Mouse (Mus musculus): Measurements from ENCODE around the gene Ap1s3.
A peak's percentile ranks its signal among the peaks of the same experiment; 100 is the strongest.

The Ap1s3 gene

DNA sequence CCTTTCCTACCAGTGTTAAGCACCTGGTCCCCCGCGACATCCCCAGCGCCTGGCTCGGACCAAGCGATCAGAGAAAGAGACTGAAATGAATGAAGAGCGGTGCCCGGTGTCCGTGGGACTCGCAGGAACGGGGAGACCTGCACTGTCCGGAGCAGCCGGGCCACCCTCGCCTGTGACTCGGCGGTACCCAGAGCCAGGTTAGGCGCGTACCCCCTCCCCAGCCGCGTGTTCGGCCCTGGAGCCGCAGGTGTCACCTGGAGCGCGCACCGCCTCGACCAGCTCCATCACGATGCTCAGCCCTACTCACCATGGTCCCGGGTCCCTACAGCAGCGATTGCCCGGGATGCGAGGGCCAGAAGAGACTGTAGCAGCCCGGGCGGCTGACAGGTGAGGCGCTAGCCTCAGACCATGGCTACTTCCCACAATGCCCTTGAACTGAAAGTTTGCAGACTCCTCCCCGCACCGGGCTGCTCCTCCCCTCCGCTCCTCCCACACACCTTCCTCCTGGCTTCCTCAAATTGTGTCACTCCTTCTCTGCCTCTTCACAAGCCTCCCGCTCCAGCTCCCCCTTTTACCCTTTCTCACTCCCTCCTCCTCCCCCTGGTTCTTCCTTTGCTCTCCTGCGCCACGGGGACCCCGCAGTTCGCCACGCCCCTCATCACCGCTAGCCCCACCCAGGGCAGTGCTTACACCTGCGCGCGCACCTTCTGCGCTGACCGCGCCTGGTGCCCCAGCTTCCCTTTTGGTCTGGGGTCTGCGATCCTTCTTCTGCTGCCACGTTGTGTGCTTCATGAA, at the start of gene Ap1s3:
Gene Ap1s3 (minus strand): TSS at position 430 of the 795 bp plus-strand sequence.
- peak; percentile 84 for DNase-seq (ENCODE audit: low read depth, low spot score)

DNA sequence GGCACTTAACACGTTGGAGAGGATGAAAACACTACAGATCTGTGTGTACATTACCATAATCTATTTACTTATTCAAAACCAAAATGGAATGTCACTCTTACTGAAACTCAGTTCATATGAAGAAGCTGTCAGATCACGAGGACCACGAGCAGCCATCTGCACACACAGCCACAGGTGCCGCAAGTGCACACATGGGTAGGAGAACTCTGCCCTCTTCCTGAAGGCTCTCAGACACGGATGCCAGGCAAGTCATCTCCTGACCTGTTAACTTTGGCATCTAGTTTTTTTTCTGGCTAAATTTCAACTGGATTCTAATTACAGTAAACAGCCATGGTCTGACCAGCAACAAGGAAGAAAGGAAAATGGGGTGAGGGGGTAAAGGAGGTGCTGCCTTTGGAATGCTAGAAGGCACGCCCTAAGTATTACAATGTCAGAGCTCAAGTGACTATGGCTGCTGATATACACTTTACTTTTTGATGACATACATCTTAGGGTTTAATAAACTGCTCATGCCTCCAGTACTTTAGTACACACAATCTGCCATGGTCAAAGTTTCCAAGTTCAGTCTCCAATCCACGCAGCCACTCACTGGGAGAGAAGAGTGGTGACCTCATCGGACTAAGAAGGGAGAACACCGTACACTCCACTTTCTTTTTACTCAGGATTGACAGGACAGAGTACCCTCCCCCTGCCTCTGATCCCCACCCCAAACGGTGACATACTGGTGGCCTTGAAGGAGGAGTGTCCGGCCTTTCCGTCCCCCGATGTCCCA, 42.6 kb upstream of the Ap1s3 start:
- DNase-seq (ENCODE audit: low read depth, low spot score), result no peak

DNA sequence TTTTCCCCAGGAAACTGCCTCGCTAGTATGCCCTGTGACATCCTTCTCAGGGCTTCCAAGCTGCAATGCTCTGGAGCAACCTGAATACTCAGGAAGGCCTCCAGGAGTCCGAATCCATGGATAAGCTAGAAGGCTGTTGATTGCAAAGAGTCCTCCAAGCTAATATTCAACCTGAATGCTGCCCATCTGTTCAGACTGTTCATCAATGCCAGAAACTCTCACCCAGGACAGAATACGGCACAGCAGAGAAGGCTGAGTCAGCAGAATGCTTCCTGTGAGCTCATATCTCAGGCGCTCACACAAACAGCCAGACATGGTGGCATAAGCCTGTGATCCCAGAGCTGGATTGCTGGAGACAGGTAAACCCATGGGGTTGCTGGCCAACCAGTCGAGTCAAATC, 41.3 kb upstream of the Ap1s3 start:
- no peak for DNase-seq (ENCODE audit: low read depth, low spot score)

DNA sequence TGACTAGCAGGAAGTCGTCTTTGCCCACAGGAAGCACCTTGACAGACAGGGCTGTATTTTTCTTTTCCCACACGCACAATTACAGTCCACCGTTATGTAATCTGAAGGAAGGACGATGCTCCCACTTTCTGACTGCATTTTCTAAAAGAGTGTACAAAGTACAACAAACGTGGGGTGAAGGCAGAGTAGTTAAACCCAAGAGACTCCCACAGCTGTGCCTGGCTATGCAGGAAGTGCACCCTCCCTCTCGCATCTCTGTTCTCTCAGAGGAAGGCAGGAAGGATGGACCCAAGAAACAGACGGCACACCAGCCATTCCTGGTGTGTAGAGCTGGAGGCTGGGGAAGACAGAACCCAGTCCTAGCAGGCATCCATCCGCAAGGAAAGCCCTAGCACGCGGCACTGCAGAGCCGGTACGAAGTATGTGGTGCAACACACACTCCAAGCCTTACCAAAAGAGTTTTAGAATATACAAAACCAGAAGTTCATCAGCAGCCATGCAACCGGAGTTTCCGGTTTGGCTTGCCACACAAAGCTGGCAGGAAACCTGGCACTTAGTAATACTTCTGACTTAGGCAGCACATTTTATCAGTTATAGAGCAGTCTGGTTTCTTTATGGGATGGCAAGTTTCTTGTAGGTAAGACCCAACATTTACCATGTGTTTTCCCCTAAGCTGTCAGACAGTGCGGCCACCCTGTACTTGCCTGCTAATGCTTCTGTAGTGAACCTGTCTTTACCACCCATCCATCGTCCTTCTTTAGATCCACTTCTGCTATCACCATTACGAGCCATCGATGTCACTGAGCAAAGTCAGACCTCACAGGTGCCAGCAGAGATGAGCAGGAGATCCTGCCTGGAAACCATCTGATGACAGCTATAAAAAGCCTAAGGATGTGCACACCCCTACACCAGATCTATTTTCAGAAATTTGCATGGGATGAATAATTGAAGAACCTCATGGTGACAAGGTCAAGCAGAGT, 39.7 kb upstream of the Ap1s3 start:
- DNase-seq (ENCODE audit: low read depth, low spot score), result peak; percentile 62

DNA sequence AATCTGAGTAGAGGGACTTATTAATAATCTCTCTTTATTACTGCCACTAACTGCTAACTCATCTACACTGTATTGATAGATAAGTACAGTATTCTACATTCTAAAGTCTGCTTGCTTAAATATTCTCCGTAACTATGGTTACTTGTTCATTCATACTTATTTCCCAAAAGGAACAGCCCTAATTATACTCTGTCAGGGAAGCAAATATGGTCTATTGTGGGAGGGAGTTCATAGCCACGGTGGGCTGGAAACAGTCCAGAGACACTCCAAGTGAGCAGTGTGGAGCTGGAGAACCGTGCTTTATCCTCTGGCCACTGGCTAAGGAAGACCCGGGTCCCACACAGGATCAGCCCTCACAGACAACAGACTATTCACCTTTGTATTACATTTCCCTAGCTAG, 38.9 kb upstream of the Ap1s3 start:
- DNase-seq (ENCODE audit: low read depth, low spot score), result no peak

DNA sequence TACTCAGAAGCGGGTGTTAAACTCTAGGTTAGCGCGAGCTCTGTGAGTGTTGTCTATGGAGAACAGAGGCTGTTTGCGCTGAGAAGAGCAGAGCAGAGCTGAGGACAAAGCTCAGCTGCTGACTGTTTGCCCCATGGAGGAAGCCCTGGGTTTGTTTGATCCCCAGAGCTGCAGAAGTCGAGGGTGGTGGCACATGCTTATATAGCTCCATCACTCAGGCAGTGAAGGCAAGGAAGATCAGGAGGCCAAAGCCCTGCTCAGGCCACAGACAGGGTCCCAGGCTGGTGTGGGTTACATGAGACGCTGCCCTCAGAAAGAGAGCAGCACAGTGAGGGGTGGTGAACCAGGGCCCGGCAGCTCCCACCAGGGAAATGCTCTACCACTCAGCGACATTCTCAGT, 38.4 kb upstream of the Ap1s3 start:
- DNase-seq (ENCODE audit: low read depth, low spot score), result no peak

DNA sequence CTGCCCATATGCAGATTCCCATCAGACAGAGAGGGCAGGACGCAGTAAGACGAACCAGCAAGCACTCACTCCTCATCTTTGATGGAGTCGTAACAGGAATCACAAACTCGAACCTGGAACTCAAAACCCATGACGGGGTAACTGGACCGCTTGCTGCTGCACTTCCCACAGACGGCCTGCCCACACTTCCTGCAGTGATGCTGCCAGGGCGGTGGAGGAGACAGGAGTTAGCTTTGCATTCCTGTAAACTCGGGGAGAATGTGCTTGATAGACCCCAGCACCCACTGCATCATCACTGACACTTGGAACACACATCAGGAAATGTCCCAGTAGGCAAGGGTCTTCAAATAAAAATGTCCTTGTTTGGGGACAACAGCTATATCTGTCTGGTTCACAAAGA, 35.6 kb upstream of the Ap1s3 start:
- no peak for DNase-seq (ENCODE audit: low read depth, low spot score)

DNA sequence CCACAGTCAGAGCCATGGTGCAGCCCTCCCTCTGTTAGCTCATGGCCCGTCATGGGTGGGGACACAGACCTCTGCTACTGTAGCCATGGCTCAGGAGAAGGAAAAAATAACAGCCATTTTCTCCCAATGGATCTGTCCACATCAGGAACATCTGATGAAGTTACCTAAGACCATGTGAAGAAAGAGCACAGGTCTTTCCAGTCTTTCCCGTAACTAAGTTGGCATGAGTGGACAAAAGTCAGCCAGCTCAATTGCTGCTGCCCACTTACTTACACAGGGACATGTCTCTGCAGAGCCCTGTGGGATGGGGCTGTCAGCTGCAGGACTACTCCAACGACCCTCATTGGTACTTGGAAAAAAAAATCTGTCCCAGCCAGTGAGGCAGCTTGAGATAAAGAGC, 34.9 kb upstream of the Ap1s3 start:
- DNase-seq (ENCODE audit: low read depth, low spot score), result no peak

DNA sequence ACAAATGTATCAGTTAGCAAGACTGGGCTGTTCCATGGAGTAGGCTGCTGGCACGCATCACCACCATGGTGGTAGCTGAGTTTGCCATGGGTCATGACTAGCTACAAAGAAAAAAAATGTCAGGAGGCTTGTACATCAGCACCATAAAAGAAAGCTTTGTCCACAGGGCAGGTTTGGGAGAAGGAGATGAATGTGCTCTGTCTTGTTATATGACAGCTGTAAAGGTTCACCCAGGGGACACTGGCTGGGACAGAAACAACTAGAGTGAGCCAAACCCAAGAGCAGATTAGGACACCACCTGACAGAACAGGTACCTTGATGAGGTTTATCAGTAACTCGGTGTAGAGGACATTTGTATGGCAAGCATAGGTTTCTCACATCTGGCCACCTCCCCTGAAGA, 32.9 kb upstream of the Ap1s3 start:
- no peak for DNase-seq (ENCODE audit: low read depth, low spot score)

DNA sequence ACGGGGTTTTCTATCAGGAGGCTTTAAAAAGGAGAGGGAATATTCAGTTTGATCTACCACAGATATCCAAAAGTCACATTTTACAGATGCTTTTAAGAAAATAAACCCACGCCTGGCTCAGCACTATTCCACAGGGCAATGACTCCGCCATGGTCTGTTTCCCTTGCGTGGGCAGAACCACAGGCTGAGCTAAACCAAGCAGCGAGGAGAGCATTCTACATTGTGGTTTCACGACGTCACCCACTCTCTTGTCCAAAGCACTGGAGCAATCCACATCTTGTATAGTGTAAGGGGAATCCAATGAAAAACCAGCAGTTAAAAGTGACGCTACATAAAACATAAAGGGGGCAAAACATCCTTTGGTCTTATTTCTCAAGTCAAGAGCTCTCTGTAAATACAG, 31.7 kb upstream of the Ap1s3 start:
- DNase-seq (ENCODE audit: low read depth, low spot score), result peak; percentile 47

DNA sequence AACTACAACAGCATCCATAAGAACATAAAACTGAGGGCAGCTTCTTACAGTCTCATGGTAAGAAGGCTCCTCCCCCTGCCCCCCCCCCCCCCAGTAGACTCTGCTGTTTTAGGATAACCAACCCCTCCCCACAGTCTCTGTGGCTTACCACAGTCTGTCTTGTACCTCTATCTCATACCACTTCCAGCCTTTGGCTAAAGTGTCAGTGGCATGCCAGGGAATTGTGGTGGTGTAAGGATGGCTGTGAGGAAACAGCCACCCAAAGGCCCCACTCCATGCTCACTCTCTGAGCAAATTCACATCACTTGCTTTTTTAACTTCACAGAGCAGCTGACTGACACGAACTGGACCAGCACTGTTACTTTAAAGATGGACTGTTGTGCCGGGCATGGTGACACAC, 26.7 kb upstream of the Ap1s3 start:
- DNase-seq (ENCODE audit: low read depth, low spot score), result no peak

DNA sequence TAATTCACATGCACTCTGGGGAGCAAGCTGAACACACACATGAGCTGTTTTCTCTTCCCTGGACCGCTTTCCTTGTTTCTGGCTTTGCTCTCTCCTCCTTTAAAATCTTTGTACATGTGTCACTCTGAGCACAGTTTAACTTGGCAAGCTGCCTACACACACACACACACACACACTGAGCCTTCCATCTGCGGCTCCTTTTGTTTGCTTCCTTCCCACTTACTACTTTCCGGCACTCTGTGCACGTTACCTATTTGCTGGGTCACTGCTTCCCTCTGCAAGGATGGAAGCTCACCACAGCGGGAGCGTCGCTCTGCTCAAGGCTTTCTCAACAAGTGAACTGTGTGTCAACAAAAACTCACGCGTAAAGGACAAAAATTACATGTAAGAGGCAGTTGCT, 25.6 kb upstream of the Ap1s3 start:
- no peak for DNase-seq (ENCODE audit: low read depth, low spot score)

DNA sequence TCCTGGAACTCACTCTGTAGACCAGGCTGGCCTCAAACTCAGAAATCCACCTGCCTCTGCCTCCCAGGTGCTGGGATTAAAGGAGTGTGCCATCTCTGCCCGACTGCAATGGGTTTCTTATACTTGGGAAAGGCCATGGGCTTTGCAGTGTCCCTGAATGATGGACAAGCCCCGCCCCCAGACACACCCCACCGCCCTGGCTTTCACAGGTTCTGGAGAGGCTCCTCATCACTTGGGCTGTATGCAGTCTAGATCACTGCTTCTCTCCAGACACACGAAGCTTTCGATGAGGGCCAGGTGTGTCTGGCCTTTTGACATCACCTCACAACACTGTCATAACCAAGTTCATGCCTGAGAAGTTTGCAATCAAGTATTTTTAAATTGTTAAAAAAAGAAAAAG, 25.2 kb upstream of the Ap1s3 start:
- DNase-seq (ENCODE audit: low read depth, low spot score), result no peak

DNA sequence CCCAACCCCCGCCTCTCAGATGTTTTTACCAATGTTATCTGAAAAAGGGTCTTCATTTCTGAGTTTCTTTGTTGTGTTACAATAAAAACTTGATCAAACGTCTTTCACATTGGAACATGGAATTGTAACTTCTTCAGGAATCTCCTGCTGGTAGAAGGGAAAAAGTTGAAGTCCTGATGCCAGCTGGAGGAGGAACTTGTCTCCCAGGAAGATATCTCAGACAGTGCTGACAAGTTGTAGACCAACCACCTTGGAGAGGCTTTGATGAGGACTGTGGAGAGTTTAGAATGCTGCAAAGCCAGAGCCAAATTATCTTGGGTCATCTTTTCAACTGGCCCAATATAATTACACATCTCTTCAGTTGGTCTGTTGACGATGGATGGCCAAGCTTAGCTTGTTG, 20.7 kb upstream of the Ap1s3 start:
- no peak for DNase-seq (ENCODE audit: low read depth, low spot score)

DNA sequence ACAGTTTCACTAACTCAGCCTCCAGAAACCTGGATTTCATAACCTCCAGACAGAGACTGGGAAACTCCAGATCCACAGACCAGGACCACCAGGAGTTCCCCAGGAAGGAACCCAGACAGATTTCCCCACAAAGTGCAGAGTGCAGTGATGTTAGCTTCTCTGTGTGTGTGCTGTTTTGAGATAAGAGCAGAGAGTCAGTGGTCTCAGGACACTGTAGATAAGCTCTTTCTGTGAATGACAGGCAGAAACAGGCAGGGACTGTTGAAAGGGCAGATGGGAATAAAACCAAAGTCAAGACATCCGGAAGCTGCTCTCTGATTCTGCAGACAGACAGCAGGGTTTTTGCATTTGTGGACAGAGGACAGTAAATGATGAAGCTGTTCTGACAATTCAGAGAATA, 15.5 kb upstream of the Ap1s3 start:
- DNase-seq (ENCODE audit: low read depth, low spot score), result no peak

DNA sequence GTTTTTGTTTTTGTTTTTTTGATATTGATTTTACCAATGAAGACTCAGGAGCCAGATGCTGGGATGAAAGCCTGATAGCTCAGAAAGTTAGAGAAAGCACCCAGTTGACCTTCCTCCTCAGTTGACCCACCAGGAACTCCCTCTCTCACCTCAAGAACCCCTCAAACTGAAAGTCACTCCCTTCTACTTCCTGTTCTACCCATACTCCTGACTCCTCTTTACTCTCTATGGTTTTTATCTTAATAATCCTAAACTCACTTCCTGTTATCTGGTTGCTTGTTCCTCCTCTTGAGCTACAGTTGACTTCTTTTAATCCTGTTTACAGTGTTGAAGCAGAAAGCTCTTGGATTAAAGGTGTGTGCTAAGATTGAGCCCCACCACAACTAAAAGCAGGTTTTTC, 12.3 kb upstream of the Ap1s3 start:
- DNase-seq (ENCODE audit: low read depth, low spot score), result peak; percentile 15

DNA sequence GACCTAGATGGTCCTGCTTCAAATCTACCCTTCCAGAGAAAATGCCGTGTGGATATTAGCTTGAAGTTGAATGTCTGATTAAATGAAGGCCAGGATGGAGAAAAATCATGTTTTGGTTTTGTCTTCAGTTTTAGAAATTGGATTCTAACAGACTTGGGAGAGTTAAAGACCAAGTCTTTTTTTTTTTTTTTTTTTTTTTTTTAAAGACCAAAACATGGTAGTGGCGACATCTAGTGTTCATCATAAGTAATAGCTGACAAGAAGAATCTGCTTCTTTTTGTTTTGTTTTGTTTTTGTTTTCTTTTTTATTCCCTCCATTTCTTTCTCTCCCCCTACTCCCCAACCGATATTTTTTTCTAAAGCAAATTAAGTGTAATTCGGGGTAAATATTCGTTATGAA, 11.2 kb upstream of the Ap1s3 start:
- DNase-seq (ENCODE audit: low read depth, low spot score), result peak; percentile 47

DNA sequence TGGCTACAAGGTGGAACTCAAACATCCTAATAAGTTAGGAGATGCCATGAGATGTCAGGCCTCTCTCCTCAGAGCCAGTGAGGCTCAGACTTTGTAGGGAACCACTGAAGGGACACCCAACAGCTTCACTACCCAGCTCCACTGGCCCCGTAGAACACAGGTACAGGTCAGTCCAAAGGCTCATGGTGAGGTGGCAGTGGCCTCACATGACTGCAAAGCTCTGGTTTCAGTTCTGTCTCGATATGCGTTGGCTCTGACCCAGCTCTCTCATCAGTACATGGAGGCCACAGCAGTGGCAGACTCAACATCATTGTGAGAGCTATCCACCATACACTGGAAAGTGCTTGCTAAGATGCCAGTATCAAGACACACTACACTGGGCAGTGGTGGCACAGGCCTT, 9.0 kb upstream of the Ap1s3 start:
- no peak for DNase-seq (ENCODE audit: low read depth, low spot score)

DNA sequence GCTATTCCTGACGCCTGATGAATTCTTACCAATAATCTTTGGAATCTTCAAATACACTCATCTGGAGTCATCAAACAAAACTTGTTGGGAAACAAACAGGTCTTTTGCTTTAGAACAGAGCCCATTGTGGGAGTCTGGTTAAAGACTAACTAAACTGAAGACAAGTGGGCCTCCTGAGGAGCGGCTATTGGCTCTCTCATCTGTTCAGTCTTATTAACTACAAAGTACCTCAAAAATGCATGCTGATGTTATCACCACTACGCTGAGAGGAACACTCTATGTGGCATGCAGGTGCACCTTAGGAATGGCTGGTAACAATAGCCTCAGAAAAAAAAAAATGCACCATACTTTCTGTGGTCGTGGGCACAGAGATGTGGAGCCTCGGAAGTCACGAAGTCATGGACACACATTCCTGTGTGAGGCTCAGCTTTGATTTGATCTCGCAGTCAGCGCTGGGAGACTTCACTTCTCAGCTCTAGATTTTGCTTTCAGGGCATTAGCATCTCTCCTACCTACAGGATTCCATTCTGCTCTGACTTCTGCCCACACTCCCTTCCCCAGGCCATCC, 6.4 kb upstream of the Ap1s3 start:
- DNase-seq (ENCODE audit: low read depth, low spot score), result no peak

DNA sequence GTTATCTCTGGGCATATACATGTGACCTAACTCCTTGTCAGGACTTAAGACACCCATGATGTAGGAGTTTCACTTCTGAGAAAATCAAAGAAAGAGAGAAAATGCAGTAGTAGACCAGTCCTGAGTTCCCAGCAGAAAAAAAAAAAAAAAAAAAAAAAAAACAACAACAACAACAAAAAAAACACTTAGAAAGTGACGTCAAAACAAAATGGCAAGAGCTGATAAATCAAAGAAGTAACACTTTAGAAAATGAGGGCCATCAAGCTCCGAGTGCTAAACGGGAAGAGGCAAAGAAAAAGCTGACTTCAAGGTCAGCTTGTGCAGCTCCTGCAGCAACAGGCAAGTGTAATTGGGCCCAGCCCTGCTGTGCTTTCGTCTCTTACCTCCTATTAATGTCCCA, 3.9 kb upstream of the Ap1s3 start:
- no peak for DNase-seq (ENCODE audit: low read depth, low spot score)

DNA sequence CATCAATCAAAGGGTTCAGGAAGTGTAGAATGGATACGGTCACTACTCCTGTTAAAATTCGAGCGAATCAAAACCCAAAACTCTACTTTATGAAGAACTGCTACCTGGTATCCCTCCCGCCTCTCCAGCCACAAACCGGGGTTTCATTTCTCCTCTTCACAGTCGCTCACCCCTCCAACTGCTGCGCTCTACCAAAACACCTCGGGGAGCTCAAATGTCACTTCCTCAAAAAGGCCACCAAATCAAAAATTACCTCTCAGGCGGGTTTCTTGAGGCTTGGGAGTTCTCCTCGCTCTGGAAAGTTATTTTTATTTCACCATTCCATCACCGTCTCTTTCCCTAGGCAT, 603 bp downstream of the Ap1s3 start:
- peak; percentile 47 for DNase-seq (ENCODE audit: low read depth, low spot score)

All from CD4-positive helper T cell, adult 2 months (primary cell).